Mouse (Mus musculus) Patski (cell line): ENCODE measurements around the gene Vash2. TPM values are rescaled to one million over a fixed set of nuclear protein-coding genes. Genes with fewer than 3 reads are reported as not detected.

Source experiments
- ATAC-seq: fragments of 100-300 bp; one replicate; pipeline ENCODE4 v1.8.0; 2021
- CTCF ChIA-PET: fragments of 350-600 bp; sonication (Branson Sonifier 250); formaldehyde crosslinking; loops from one replicate; lab custom pipeline; 2022; ENCODE audit warnings: inconsistent platforms; lab: Charles Lee
- POLR2A ChIA-PET: fragments of 350-600 bp; sonication (Branson Sonifier 250); formaldehyde crosslinking; loops from one replicate; lab custom pipeline; 2022; ENCODE audit warnings: antibody characterized with exemption, inconsistent platforms; lab: Charles Lee
- DNase-seq: peaks from one replicate; pipeline ENCODE4 v3.0.0-alpha.2; 2011; ENCODE audit warnings: low read depth, low spot score
- H3K27me3 ChIP-seq: fragments of 371-371 bp; one replicate; pipeline ENCODE4 v1.5.1; 2021
- CTCF ChIP-seq: fragments of 100-300 bp; IDR thresholded peaks from one replicate; pipeline ENCODE4 v1.5.1; 2021
- in situ Hi-C: fragments of 300-500 bp; cut with MboI; formaldehyde crosslinking; loops from 3 replicates; pipeline ENCODE4 v1.11.1; 2018; ENCODE audit warnings: low pct_unique_long_range_greater_than_20kb, mixed read lengths
- polyA plus RNA-seq: library from polyadenylated mRNA; unstranded; gene quantifications from one replicate; pipeline ENCODE4 v1.2.3, GENCODE M21; 2021

Vash2 gene
- polyA plus RNA-seq, 1 experiment from 2014 or later: 5.4 TPM

DNA sequence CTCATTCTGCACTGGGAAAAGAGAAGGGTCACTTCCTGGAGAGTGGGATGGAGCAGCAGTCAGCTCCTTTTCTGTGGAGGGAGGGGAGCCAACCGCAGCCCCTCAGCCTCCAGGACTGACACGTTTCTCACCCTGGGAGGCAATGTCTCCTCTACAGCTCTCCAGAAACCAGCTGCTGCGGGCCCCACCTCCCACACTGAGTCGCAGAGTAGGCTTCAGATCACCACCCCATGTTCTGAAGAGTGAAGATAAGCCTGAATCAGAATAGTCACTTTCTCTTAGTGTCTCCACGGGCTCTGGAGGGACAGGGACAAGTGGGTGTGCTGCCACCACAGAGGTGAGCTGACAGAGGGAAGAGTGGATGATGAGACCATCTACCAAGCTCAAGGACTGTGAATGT, 20.3 kb downstream of the Vash2 start:
- DNase-seq (no peak), ATAC-seq (no peak)
- POLR2A ChIA-PET: no interaction called here
- CTCF ChIA-PET: interaction anchor here (1.0 to 1.8 kb wide), 2 partner anchors 14 to 15 kb away, joined by 3 to 6 read pairs; no protein-coding TSS in a partner anchor
- no peak for TF ChIP-seq CTCF
- in situ Hi-C loops: no loop called here
- no peaks in the 10 kb centered on the region for H3K27me3 ChIP-seq

GRCm38 (mm10) chr1:190953009-190953408, 26.1 kb downstream of the Vash2 start:
- TF ChIP-seq CTCF: no peak
- no peaks in the 10 kb centered on the region for H3K27me3 ChIP-seq
- in situ Hi-C loops: no loop called here
- ATAC-seq: no peak
- ChIA-PET CTCF (interaction anchor here (1.5 to 3.0 kb wide), 3 partner anchors 9 to 132 kb away, joined by 3 to 13 read pairs (median 4); no protein-coding TSS in a partner anchor), POLR2A (no interaction called here)
- no peak for DNase-seq

GRCm38 (mm10) chr1:190951014-190951413, 28.1 kb downstream of the Vash2 start:
- POLR2A ChIA-PET: no interaction called here
- no peak for DNase-seq
- ATAC-seq: no peak

DNA sequence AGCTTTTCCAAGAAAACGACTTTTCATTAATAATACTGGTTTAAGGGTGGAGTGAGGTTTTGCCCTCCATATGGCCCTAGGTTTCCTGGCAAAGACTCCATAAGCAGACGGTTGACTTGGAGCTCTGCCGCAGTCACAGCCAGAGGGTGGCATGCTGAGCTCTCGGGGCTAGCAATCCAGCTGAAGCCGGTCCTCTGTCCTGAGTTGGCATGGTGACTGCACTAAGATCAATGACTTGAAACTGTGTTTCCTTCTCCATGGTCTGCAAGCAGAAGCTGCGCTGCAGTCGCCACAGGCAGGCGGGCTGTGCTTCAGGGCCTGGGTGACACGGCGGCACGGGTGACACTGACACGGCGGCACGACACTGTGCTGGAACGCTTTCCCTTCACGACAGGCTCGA, 30.2 kb downstream of the Vash2 start:
- DNase-seq: no peak
- ChIA-PET POLR2A (no interaction called here), CTCF (no interaction called here)
- in situ Hi-C loops: loop anchor here (25.0 kb wide), 1 partner anchor 613 kb away; no protein-coding TSS in a partner anchor
- ATAC-seq: no peak
- no peak for TF ChIP-seq CTCF
- no peaks in the 10 kb centered on the region for H3K27me3 ChIP-seq

More at GRCm38 (mm10) chr1:190951014-190951413, 28.1 kb downstream of the Vash2 start:
- CTCF ChIA-PET: interaction anchor here (1.0 to 1.2 kb wide), 2 partner anchors 13 to 31 kb away, joined by 3 read pairs; no protein-coding TSS in a partner anchor
- in situ Hi-C loops: no loop called here
- H3K27me3 ChIP-seq: no peaks in the 10 kb centered on the region
- no peak for TF ChIP-seq CTCF

DNA sequence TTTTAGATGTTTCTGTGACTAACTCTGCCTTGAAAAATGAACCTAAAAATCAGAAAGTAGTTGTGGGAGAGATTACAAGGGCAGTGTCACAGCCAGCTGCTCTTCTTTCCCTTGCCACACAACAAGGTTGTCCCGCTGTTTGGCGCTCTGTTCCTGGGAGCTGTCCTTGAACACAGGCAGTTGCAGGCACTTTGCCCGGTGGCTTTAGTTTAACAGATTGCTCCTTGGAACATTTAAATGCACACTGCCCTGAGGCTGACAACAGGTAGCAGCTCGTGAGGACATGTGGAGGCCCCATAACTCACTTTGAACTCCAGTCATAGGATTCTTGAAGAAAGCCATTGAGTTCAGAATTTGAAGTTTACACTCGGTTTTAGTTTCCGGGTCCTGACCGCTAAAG, 30.7 kb downstream of the Vash2 start:
- ChIA-PET CTCF (no interaction called here), POLR2A (no interaction called here)
- DNase-seq (no peak), ATAC-seq (no peak)
- H3K27me3 ChIP-seq: no peaks in the 10 kb centered on the region
- no peak for TF ChIP-seq CTCF
- in situ Hi-C loops: loop anchor here (25.0 kb wide), 1 partner anchor 614 kb away; no protein-coding TSS in a partner anchor

GRCm38 (mm10) chr1:190947986-190948385, 31.1 kb downstream of the Vash2 start:
- ATAC-seq: no peak
- ChIA-PET POLR2A (no interaction called here), CTCF (no interaction called here)
- in situ Hi-C loops: loop anchor here (25.0 kb wide), 1 partner anchor 614 kb away; no protein-coding TSS in a partner anchor
- H3K27me3 ChIP-seq: no peaks in the 10 kb centered on the region
- DNase-seq: no peak
- no peak for TF ChIP-seq CTCF

DNA sequence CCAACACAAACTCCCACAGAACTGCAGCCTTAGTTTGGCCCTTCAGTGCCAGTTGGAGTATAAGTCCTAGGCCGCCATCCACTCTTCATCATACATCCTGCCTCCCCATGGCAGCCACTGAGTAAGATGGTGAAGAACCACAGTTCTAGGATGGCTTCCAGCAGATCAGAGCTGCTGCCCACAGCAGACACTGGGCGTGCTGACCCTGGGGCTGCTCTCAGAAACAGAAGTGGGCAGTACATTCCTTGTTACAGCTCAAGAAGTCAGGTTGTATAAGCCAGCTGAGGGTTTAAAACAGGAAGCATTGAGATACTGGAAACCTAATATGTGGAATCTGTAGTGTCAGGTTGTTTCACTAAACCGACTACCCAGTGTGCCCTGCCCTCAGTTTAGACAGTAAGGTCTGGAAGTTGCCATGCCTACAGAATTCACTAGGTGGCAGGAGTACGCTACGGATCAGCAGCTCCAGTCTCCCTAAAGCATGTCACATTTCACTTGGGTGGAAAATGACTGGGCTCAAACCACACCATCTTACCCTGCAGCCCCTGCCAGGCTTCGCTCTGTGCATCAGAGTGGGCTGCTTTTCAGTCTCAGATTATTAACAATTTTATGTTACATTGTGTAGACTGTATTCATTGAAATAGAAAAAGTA, 34.9 kb downstream of the Vash2 start:
- TF ChIP-seq CTCF: peak; percentile 87

DNA sequence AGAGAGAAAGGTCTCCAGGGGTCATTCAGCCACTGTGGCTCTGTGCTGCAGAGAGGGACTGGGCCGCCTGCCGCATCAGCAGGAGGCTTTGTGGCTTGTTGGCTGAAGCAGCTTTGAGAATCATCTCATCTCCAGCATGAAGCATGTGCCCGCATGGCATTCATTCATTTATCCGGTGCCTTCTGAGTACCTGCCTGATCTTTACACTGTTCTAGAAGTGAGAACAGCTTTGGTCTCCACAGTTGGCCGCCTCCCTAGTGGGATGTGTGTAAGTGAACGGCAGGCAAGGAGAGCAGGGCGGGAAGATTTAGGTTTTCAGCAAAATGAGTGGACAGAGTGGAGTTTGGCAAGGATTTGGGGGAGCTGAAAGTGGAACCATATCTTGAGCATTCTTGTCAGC, 39.3 kb downstream of the Vash2 start:
- CTCF ChIA-PET: no interaction called here
- ATAC-seq (no peak), DNase-seq (no peak)
- no peaks in the 10 kb centered on the region for H3K27me3 ChIP-seq
- POLR2A ChIA-PET: no interaction called here
- no peak for TF ChIP-seq CTCF
- in situ Hi-C loops: loop anchor here (5.0 to 25.0 kb wide), 2 partner anchors 122 to 622 kb away; partner anchors contain the start of genes Nsl1 and Tatdn3

More for the DNA sequence above, 34.9 kb downstream of the Vash2 start:
- ATAC-seq (peak; percentile 87), DNase-seq (peak; percentile 22)
- in situ Hi-C loops: loop anchor here (5.0 to 25.0 kb wide), 2 partner anchors 118 to 618 kb away; partner anchors contain the start of genes Nsl1 and Tatdn3
- CTCF ChIA-PET: interaction anchor here (0.8 to 3.2 kb wide), 20 partner anchors 9 to 627 kb away, joined by 3 to 13 read pairs (median 4); partner anchors contain the start of genes Nsl1, Tatdn3 and Vash2
- no peaks in the 10 kb centered on the region for H3K27me3 ChIP-seq
- POLR2A ChIA-PET: interaction anchor here (1.1 to 1.7 kb wide), 2 partner anchors 119 to 134 kb away, joined by 3 to 5 read pairs; partner anchors contain the start of genes Nsl1 and Tatdn3

- no peak for TF ChIP-seq CTCF
- no peaks in the 10 kb centered on the region for H3K27me3 ChIP-seq
- CTCF ChIA-PET: no interaction called here
- POLR2A ChIA-PET: no interaction called here
- ATAC-seq (no peak), DNase-seq (no peak)
- in situ Hi-C loops: loop anchor here (25.0 kb wide), 1 partner anchor 632 kb away; no protein-coding TSS in a partner anchor
Measured at GRCm38 (mm10) chr1:190930181-190930580, 48.9 kb downstream of the Vash2 start.

DNA sequence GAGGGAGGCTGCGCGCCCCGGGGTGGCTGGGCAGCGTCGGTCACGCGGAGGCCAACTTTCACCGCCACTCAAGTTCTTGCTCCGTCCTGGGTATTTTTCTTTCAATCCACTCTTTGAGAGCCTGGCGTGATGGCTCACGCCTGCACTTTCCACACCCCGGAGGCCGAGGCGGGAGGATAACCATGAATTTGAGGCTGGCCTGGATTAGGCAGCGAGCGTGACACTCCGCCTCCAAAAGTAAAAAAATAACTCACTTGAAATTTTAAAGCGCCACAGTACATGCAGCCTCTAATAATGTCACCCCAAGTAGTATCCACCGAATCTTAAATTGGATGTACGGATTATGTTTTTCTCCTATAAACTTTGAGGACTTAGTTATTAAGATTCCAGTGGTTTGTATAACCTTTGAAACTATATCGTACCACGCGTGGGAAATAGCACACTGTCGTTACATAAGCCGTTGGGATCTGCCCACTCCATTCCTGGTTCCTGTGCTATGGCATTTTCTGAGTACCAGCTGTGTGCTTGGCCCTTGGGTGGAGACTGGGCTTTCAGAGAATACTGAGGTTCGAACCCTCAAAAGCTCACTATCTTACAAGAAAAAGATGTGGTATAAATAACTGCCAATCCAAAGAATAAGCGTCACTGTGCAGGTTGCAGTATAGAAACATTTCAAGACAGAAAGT, 49.9 kb downstream of the Vash2 start:
- no peak for TF ChIP-seq CTCF
- ChIA-PET CTCF (no interaction called here), POLR2A (no interaction called here)
- in situ Hi-C loops: loop anchor here (25.0 kb wide), 1 partner anchor 633 kb away; no protein-coding TSS in a partner anchor
- DNase-seq (no peak), ATAC-seq (peak; percentile 63)
- no peaks in the 10 kb centered on the region for H3K27me3 ChIP-seq
